Mouse (Mus musculus) left cerebral cortex, postnatal 36 days (tissue): ENCODE results near the gene Shc1. TPM values are rescaled to one million over a fixed set of nuclear protein-coding genes. Genes with fewer than 3 reads are reported as not detected.

ENCODE experiments used
- DNase-seq, 2 experiments: peaks; one replicate each; pipeline ENCODE4 v3.0.0; 2021 to 2022; ENCODE audit warnings: low spot score in 2 of 2, mixed read lengths in 1 of 2
- intact Hi-C: fragments of 180-260 bp; cut with DNase I; formaldehyde crosslinking; loops from one replicate; pipeline ENCODE4 v1.15.1; 2025
- total RNA-seq, 2 experiments: library from RNA; stranded (reverse); gene quantifications; 2 replicates each; pipeline ENCODE4 v1.2.3; 2021

Shc1 gene
- total RNA-seq, 2 experiments from 2014 or later: 10.6 to 16.0 TPM

- no peak for DNase-seq
Measured at GRCm38 (mm10) chr3:89388901-89389740, 29.1 kb upstream of the Shc1 start.

GRCm38 (mm10) chr3:89390111-89390515, 28.1 kb upstream of the Shc1 start:
- no peak for DNase-seq
- intact Hi-C loops: no loop called here

More at GRCm38 (mm10) chr3:89388901-89389740, 29.1 kb upstream of the Shc1 start:
- intact Hi-C loops: no loop called here

GRCm38 (mm10) chr3:89390699-89391662, 27.3 kb upstream of the Shc1 start:
- DNase-seq: no peak
- intact Hi-C loops: no loop called here

DNA sequence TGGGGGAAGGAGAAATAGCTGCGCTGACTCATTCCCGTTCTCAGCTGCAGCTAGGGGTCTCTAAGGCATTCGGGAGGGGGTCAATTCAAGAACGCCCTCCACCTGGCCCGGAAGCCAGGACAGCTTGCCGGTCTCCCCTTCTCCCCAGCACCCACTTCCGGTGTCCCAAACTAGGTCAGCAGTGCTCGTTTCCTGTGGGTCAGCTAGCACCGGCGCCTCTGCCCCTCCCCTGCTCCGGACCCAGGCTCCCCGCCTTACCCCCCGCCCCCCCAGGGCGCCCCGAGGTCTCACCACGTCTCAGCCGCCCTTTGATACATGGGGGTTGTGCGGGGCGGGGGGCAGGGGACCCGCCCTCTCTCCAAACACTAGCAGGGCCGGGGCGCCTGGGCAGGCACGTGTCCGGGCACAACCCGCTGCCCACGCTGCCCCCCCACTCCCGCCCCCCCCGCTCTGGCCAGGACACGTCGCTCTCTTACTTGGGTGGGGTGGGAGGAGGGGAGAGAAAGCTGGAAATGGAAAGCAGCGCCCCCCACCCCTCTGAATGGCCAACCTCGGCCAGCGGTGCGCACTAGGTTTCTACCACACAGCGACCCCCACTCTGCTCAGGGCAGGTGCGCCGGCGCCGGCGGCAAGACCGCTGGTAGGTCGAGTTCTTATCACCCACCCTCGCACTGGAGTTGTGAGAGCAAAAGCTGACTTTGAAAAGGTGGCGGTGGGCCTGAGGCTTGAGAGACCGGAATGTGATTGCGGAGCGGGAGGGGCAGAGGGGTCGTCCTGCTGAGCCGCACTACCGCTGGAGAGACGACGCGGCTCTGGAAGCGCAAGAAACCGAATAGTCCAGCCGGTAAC, 26.4 kb upstream of the Shc1 start:
- peak; percentile 43 to 52 for DNase-seq

GRCm38 (mm10) chr3:89392871-89393311, 25.4 kb upstream of the Shc1 start:
- DNase-seq: no peak
- intact Hi-C loops: no loop called here

More for the DNA sequence above, 26.4 kb upstream of the Shc1 start:
- intact Hi-C loops: no loop called here

- peak; percentile 94 to 97 for DNase-seq
- intact Hi-C loops: no loop called here
Measured at GRCm38 (mm10) chr3:89393605-89394004, 24.6 kb upstream of the Shc1 start.

GRCm38 (mm10) chr3:89394006-89394893, 24.0 kb upstream of the Shc1 start, which contains the start of gene Zbtb7b:
Zbtb7b (minus strand) TSS chr3:89394776.
- intact Hi-C loops: no loop called here
- DNase-seq: peak; percentile 49 to 60

- peak in 1 of 2 experiments; percentile 54 for DNase-seq
- intact Hi-C loops: no loop called here
Measured at GRCm38 (mm10) chr3:89394894-89395256, 23.4 kb upstream of the Shc1 start.

DNA sequence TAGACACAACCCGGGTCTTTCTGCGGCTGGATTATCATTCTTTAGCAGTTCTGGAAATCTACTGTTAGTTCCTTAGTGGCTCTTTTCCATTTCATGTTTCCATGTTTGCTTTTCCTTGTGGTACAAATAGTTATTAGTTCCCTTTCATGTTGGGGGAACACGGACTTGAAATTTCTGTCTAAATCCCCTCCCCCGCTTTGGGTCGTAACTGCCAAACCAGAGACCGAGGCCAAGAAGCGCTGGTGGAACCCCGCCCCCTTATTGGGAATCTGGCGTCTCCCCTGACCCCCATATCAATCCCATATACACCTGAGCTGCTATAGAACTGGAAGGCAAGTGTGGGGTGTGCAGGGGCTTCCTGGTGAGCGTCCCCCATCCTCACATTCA, 22.8 kb upstream of the Shc1 start:
- DNase-seq: no peak
- intact Hi-C loops: no loop called here

- intact Hi-C loops: no loop called here
- no peak for DNase-seq
Measured at GRCm38 (mm10) chr3:89395806-89396653, 22.2 kb upstream of the Shc1 start.

DNA sequence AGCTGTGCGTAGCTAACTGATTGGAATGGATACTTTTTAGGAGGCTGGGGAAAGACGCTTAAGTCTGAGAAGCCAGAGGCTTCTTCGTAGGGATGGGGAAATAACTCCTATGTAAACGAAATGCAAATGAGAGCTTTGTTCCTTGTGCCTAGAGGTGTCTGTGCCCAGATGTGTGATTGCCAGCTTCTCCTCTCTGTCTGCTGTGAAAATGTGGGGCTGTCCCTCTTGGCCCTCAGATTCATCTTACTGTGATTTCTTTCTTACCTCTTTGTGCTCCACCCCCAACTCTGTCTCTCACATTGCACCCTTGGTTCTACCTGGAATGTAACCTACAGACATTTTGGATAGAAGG, 21.6 kb upstream of the Shc1 start:
- DNase-seq: no peak
- intact Hi-C loops: no loop called here

- DNase-seq: no peak
- intact Hi-C loops: no loop called here
Measured at GRCm38 (mm10) chr3:89401329-89401728, 16.9 kb upstream of the Shc1 start.

DNA sequence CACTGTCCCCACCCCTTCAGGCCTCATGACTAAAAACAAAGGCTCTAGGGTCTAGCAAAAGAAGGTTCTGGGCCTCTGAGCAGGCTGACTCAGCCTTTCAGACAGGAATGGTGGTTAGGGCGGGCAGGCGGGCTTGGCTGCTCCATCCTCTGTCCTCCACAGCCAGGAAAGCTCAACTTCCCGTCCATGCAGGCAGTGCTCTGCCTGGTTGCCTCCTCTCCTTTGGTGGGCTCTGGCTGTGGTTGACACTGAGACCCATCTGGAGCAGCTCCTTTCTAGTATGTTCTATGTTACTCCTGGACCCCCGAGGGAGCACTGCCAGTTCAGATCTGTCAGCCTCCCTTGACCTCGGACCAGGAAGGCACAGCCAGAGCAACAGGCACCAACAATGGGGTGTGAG, 15.6 kb upstream of the Shc1 start, which contains the start of gene Lenep:
TSS of gene Lenep (minus strand) at position 101 of the 400 bp plus-strand sequence.
- intact Hi-C loops: no loop called here
- no peak for DNase-seq

- no peak for DNase-seq
- intact Hi-C loops: no loop called here
Measured at GRCm38 (mm10) chr3:89406887-89407286, 11.4 kb upstream of the Shc1 start.

DNA sequence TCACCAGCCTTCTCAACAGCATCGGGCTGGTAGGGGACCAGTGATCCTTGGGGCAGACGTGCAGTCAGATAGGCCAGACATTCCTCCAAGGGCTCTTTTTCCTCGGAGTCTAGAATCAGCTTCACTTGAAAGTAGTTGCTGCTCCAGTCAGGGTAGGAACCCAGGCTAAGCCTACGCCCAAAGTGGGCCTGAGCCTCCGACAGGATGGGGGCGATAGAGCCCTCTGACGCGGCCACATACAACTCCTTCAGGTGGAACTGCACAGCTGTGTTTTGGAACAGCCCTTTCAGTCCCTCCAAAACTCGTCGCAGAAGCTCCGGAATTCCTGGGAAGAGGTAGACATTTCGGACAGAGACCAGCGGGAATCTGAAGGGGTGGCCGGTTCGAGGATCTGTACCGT, 9.8 kb upstream of the Shc1 start:
- intact Hi-C loops: no loop called here
- DNase-seq: no peak

GRCm38 (mm10) chr3:89409701-89410100, 8.5 kb upstream of the Shc1 start:
- intact Hi-C loops: no loop called here
- no peak for DNase-seq

GRCm38 (mm10) chr3:89410864-89411263, 7.4 kb upstream of the Shc1 start:
- intact Hi-C loops: no loop called here
- no peak for DNase-seq
